Mouse (Mus musculus) forebrain, postnatal 0 days (tissue): ENCODE data around the gene Acly. TPM values are rescaled to one million over a fixed set of nuclear protein-coding genes. Genes with fewer than 3 reads are reported as not detected.
A peak's percentile ranks its signal among the peaks of the same experiment; 100 is the strongest.

Experiments
- ATAC-seq: fragments of 200-750 bp; cut with Nextera tagmentation; 2 replicates; pipeline ENCODE4 v1.8.0; 2017; ENCODE audit warnings: mild to moderate bottlenecking, moderate library complexity
- DNase-seq: peaks from one replicate; pipeline ENCODE4 v3.0.0-alpha.2; 2015
- H3K27ac ChIP-seq: fragments of 300-500 bp; sonication (generic); 2 replicates; pipeline ENCODE4 v1.5.1; 2014; ENCODE audit warnings: low read depth, mild to moderate bottlenecking, antibody characterized with exemption, low read length, moderate library complexity, mixed read lengths
- H3K27me3 ChIP-seq: fragments of 300-500 bp; sonication (generic); 2 replicates; pipeline ENCODE4 v1.6.1; 2014; ENCODE audit warnings: mild to moderate bottlenecking, low read length, mixed read lengths; ENCODE audit not compliant: insufficient read depth
- H3K36me3 ChIP-seq: fragments of 300-500 bp; sonication (generic); 2 replicates; pipeline ENCODE4 v1.6.1; 2014; ENCODE audit warnings: mild to moderate bottlenecking, moderate library complexity; ENCODE audit not compliant: insufficient read depth
- H3K4me1 ChIP-seq: fragments of 300-500 bp; sonication (generic); 2 replicates; pipeline ENCODE4 v1.6.1; 2014; ENCODE audit warnings: antibody characterized with exemption; ENCODE audit not compliant: insufficient read depth
- H3K4me2 ChIP-seq: fragments of 300-500 bp; sonication (generic); 2 replicates; pipeline ENCODE4 v1.6.1; 2014; ENCODE audit warnings: low read depth, mild to moderate bottlenecking, moderate library complexity
- H3K4me3 ChIP-seq: fragments of 300-500 bp; sonication (generic); 2 replicates; pipeline ENCODE4 v1.5.1; 2014; ENCODE audit warnings: low read depth, low read length, mixed read lengths
- H3K9ac ChIP-seq: fragments of 300-500 bp; sonication (generic); 2 replicates; pipeline ENCODE4 v1.6.1; 2014; ENCODE audit warnings: mild to moderate bottlenecking
- H3K9me3 ChIP-seq: fragments of 300-500 bp; sonication (generic); 2 replicates; pipeline ENCODE4 v1.6.1; 2016; ENCODE audit warnings: low read length
- CTCF ChIP-seq: sonication (generic); IDR thresholded peaks from 2 replicates; pipeline ENCODE4 v1.5.1; 2016; ENCODE audit warnings: antibody characterized with exemption, control low read depth, low read depth
- WGBS: fragments of 180-500 bp; shearing (Covaris S2); extraction: QIAGEN DNeasy Blood & Tissue Kit; methylation state at CpG from one replicate; pipeline ENCODE4 v1.1.7; 2014; 5-methylcytosine and 5-hydroxymethylcytosine counted together
- polyA plus RNA-seq: library from polyadenylated mRNA; unstranded; fragments of >200 nt; fragmentation: Nextera tagmentation; extraction: Ambion mirVana; gene quantifications from 2 replicates; pipeline ENCODE4 v1.2.1, GENCODE M21; 2015
- total RNA-seq: library from RNA; depleted of rRNA; stranded (reverse); fragments of >200 nt; gene quantifications from 2 replicates; pipeline ENCODE4 v1.2.3, GENCODE M21; 2014

The Acly gene
- total and polyA plus RNA-seq, 2 experiments from 2014 or later, result 109 to 203 TPM

DNA sequence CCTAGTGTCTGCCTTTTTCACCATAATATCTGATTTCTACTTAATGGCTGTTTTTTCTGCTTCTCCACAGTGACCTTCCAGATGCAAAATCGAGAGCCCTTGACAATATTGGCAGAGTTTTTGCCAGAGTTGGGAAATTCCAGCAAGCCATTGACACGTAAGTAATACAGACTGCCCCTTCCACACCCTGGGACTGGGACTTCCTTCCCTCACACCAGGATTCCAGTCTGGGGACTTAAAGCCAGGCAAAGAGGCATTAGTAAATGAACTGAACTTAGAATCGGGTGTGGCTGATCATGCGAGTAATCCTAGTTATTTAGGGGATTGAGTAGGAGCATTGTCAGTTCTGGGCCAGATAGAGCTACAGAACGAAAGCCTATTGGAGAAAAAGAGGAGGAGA is 33.9 kb upstream of the Acly start:
- no peak for TF ChIP-seq CTCF
- Histone ChIP-seq H3K4me2 (no peak overlapping the region), H3K27ac (no peak overlapping the region), H3K9ac (no peak overlapping the region), H3K9me3 (no peaks in the 10 kb centered on the region), H3K4me3 (no peak overlapping the region), H3K27me3 (no peaks in the 10 kb centered on the region), H3K36me3 (no peaks in the 10 kb centered on the region), H3K4me1 (no peaks in the 10 kb centered on the region)
- ATAC-seq, result no peak
- DNase-seq, result no peak
- 26% methylated on average over 5 of the region's 5 CpGs for WGBS

- H3K27ac ChIP-seq, result no peak overlapping the region
- no peak overlapping the region for H3K9ac ChIP-seq
- H3K4me2 ChIP-seq, result no peak overlapping the region
- no peaks in the 10 kb centered on the region for H3K27me3 ChIP-seq
- no peaks in the 10 kb centered on the region for H3K4me1 ChIP-seq
- H3K4me3 ChIP-seq, result no peak overlapping the region
- H3K9me3 ChIP-seq, result no peaks in the 10 kb centered on the region
- no peak for TF ChIP-seq CTCF
- DNase-seq (no peak), ATAC-seq (no peak)
- 62% methylated on average over 7 of the region's 7 CpGs for WGBS
- no peaks in the 10 kb centered on the region for H3K36me3 ChIP-seq
Measured at GRCm38 (mm10) chr11:100559476-100559875, 31.7 kb upstream of the Acly start.

DNA sequence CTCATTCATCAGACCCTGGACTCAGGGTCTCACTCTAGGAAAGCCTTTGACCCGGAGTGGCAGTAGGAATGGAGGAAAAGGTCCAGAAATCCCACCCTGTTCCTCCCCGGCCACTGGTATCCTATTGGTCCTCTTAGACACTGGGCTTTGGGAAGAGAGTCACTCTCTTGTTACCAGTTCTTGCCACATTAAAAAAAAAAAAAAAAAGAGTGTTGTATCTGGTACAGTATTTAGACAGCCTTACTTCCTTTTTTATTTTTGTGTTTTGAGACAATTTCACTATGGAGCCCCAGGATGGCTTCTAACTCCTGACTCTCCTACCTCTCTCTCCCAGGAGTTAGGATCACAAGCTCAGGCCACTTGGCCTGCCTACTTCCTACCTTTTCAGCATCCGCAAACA is 29.8 kb upstream of the Acly start:
- WGBS, result 80% methylated on average over 3 of the region's 3 CpGs
- H3K9me3 ChIP-seq, result no peaks in the 10 kb centered on the region
- no peak overlapping the region for H3K27ac ChIP-seq
- H3K4me3 ChIP-seq, result no peak overlapping the region
- no peaks in the 10 kb centered on the region for H3K27me3 ChIP-seq
- no peaks in the 10 kb centered on the region for H3K36me3 ChIP-seq
- ATAC-seq (no peak), DNase-seq (no peak)
- H3K4me1 ChIP-seq, result no peaks in the 10 kb centered on the region
- H3K9ac ChIP-seq, result no peak overlapping the region; the same call in 1 of the 2 replicates
- H3K4me2 ChIP-seq, result no peak overlapping the region
- no peak for TF ChIP-seq CTCF

DNA sequence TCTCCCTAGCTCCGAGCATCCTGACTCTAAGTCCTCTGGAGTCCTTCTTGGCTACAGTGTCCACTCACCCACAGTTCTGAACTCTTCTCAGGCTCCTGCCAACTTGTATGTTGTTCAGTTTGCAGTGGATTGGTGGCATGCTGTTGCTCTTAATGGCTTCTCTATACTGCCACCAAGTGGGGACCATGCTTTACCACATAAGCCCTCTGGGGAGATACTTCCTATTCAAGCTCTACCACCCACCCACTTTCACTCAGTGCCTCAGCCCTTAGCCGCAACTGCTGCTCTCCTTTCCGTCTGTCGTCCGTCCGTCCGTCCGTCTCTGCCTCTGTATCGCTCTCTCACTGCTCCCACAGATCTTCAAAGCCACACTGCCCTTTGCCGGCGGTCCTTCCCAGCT is 27.8 kb upstream of the Acly start:
- no peaks in the 10 kb centered on the region for H3K4me1 ChIP-seq
- H3K9me3 ChIP-seq, result no peaks in the 10 kb centered on the region
- H3K4me3 ChIP-seq, result no peak overlapping the region
- no peaks in the 10 kb centered on the region for H3K27me3 ChIP-seq
- WGBS, result 19% methylated on average over 11 of the region's 11 CpGs
- ATAC-seq (peak; percentile 81), DNase-seq (peak; percentile 75)
- H3K27ac ChIP-seq, result no peak overlapping the region
- H3K36me3 ChIP-seq, result no peaks in the 10 kb centered on the region
- TF ChIP-seq CTCF, result peak; percentile 81
- H3K4me2 ChIP-seq, result 0 out of 2 replicates have a peak overlapping the region, but pooled peaks have one; percentile 16
- H3K9ac ChIP-seq, result no peak overlapping the region

DNA sequence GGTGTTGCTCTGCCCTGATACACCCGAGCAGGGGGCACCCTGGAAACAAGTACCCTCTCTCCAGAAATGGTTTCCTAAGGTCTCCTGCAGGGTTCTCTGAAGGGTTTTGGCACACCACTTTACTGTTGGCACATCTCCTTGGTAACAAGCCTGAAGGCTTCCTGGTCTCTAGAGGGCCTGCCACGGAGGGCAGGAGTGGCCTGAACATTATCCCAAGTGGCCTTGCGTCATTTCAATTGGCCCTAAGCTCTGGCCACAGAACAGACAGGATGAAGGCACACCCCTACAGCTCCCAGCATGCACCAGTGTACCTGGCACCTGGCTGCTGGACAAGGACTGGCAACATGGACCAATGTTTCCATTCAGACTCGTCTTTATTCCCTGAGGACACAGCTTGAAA is 25.0 kb upstream of the Acly start:
- WGBS, result 79% methylated on average over 4 of the region's 4 CpGs
- Histone ChIP-seq H3K9ac (no peak overlapping the region), H3K27ac (no peak overlapping the region), H3K4me2 (no peak overlapping the region), H3K27me3 (no peaks in the 10 kb centered on the region), H3K9me3 (no peaks in the 10 kb centered on the region), H3K4me1 (no peaks in the 10 kb centered on the region), H3K4me3 (no peak overlapping the region), H3K36me3 (no peaks in the 10 kb centered on the region)
- ATAC-seq (0 out of 2 replicates have a peak, but pooled peaks have one; percentile 18), DNase-seq (no peak)
- TF ChIP-seq CTCF, result no peak

GRCm38 (mm10) chr11:100550101-100550500 is 22.3 kb upstream of the Acly start:
- H3K27ac ChIP-seq, result no peak overlapping the region
- WGBS, result 84% methylated on average over 6 of the region's 6 CpGs
- H3K4me2 ChIP-seq, result no peak overlapping the region
- ATAC-seq, result no peak
- H3K27me3 ChIP-seq, result no peaks in the 10 kb centered on the region
- TF ChIP-seq CTCF, result no peak
- no peak overlapping the region for H3K4me3 ChIP-seq
- no peaks in the 10 kb centered on the region for H3K36me3 ChIP-seq
- no peak overlapping the region for H3K9ac ChIP-seq
- H3K4me1 ChIP-seq, result peaks cover 1% of the 10 kb centered on the region
- DNase-seq, result no peak
- H3K9me3 ChIP-seq, result no peaks in the 10 kb centered on the region

DNA sequence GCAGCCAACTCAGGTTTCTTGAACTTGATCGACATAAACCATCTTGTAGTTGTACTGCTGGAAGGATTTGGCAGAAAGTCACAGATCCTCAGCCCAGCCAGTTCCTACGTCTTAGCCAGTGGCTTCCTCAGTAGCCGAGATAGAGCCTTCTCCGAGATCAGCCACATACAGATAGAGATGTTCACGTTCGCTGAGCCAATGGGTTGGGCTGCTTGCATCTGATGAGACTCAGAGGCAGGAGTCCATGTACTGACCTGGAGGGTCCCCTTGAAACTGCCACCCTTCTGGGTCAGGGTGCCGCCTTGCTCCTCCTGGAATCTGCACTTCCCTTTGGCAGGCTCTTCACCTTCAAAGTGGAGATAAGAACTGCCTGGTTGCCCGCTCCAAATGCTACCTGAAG is 21.7 kb upstream of the Acly start:
- ATAC-seq (no peak), DNase-seq (no peak)
- no peak for TF ChIP-seq CTCF
- Histone ChIP-seq H3K4me3 (no peak overlapping the region), H3K4me2 (no peak overlapping the region), H3K27me3 (no peaks in the 10 kb centered on the region), H3K36me3 (no peaks in the 10 kb centered on the region), H3K4me1 (peaks cover 6% of the 10 kb centered on the region), H3K9ac (no peak overlapping the region), H3K27ac (no peak overlapping the region), H3K9me3 (no peaks in the 10 kb centered on the region)
- WGBS, result 86% methylated on average over 8 of the region's 8 CpGs

GRCm38 (mm10) chr11:100548141-100548540 is 20.3 kb upstream of the Acly start:
- Histone ChIP-seq H3K4me1 (peaks cover 6% of the 10 kb centered on the region), H3K4me2 (no peak overlapping the region), H3K36me3 (no peaks in the 10 kb centered on the region), H3K4me3 (no peak overlapping the region), H3K9ac (no peak overlapping the region), H3K9me3 (no peaks in the 10 kb centered on the region), H3K27ac (no peak overlapping the region), H3K27me3 (no peaks in the 10 kb centered on the region)
- WGBS, result 83% methylated on average over 6 of the region's 6 CpGs
- TF ChIP-seq CTCF, result no peak
- ATAC-seq, result no peak
- no peak for DNase-seq
